Mouse (Mus musculus) adrenal gland, adult 18-20 months (tissue): ENCODE measurements around the gene Nop16. TPM values are rescaled to one million over a fixed set of nuclear protein-coding genes. Genes with fewer than 3 reads are reported as not detected.

ENCODE experiments used
- DNase-seq, 2 experiments: peaks; one replicate each; pipeline ENCODE4 v3.0.0; 2021 to 2022; ENCODE audit warnings: low spot score in 2 of 2
- microRNA-seq, 2 experiments: library from miRNA; unstranded; fragments of <30 nt; microRNA quantifications; one replicate each; pipeline ENCODE4 v1.2.0; 2021; ENCODE audit warnings: borderline number of aligned reads in 2 of 2
- total RNA-seq, 2 experiments: library from RNA; stranded (reverse); gene quantifications; 1 replicate in 1 of 2; 2 replicates in 1 of 2; pipeline ENCODE4 v1.2.3; 2021

Nop16 gene
- total RNA-seq, 2 experiments from 2014 or later = 59.7 to 69.7 TPM

- DNase-seq = no peak
Measured at GRCm38 (mm10) chr13:54564232-54565200, 25.4 kb downstream of the Nop16 start.

GRCm38 (mm10) chr13:54562562-54562961 is 27.3 kb downstream of the Nop16 start:
- no peak for DNase-seq

- DNase-seq = no peak
Measured at GRCm38 (mm10) chr13:54560608-54561007, 29.3 kb downstream of the Nop16 start.

- no peak for DNase-seq
Measured at GRCm38 (mm10) chr13:54559656-54560055, 30.2 kb downstream of the Nop16 start.

- no peak for DNase-seq
Measured at GRCm38 (mm10) chr13:54557652-54558051, 32.2 kb downstream of the Nop16 start.

- DNase-seq = no peak
Measured at GRCm38 (mm10) chr13:54556796-54557195, 33.1 kb downstream of the Nop16 start.

GRCm38 (mm10) chr13:54556176-54556575 is 33.7 kb downstream of the Nop16 start:
- DNase-seq = no peak

GRCm38 (mm10) chr13:54548036-54548435 is 41.9 kb downstream of the Nop16 start:
- no peak for DNase-seq

Small RNA genes within 50 kb of the gene (microRNA-seq; reads per million reads assigned to microRNA genes)
- 0 reads per million in 2 experiments for gene Gm24195

Other genes with a start within 250 kb of the Nop16 start
- 10 to 100 TPM; 20.9 to 21.3 TPM for gene Cplx2, start 218.7 kb downstream of the Nop16 start, total RNA-seq
- 10 to 100 TPM; 32.9 to 41.2 TPM for gene Thoc3, start 121.2 kb downstream of the Nop16 start, total RNA-seq
- 10 to 100 TPM; 18.4 to 28.0 TPM for gene Simc1, start 86.3 kb downstream of the Nop16 start, total RNA-seq
- gene 4833439L19Rik, start 24.7 kb downstream of the Nop16 start, total RNA-seq = 100 to 1,000 TPM; 177 to 178 TPM
- 10 to 100 TPM; 40.6 to 45.2 TPM for gene Arl10, start 15.1 kb downstream of the Nop16 start, total RNA-seq
- gene Higd2a, start 117 bp upstream of the Nop16 start, total RNA-seq = 100 to 1,000 TPM; 222 to 239 TPM
- gene Cltb, start 21.3 kb upstream of the Nop16 start, total RNA-seq = 100 to 1,000 TPM in 1 of 2 experiments, 10 to 100 TPM in 1; 78.8 to 149 TPM
- gene Faf2, start 31.7 kb upstream of the Nop16 start, total RNA-seq = 10 to 100 TPM; 62.3 to 83.1 TPM
- gene Rnf44, start 103.8 kb upstream of the Nop16 start, total RNA-seq = 100 to 1,000 TPM in 1 of 2 experiments, 10 to 100 TPM in 1; 98.4 to 123 TPM
- gene Cdhr2, start 111.4 kb upstream of the Nop16 start, total RNA-seq = under 1 TPM in 1 of 2 experiments, not detected in 1; 0.17 TPM
- gene Gprin1, start 159.8 kb upstream of the Nop16 start, total RNA-seq = 1 to 10 TPM; 2.5 to 3.2 TPM
- 1 to 10 TPM; 1.8 to 3.3 TPM for gene Sncb, start 176.5 kb upstream of the Nop16 start, total RNA-seq
- not detected for gene Eif4e1b, start 193.9 kb upstream of the Nop16 start, total RNA-seq
- 10 to 100 TPM; 32.6 to 46.1 TPM for gene Tspan17, start 199.3 kb upstream of the Nop16 start, total RNA-seq